Mouse (Mus musculus): ENCODE measurements around the gene Zdhhc3.

DNA sequence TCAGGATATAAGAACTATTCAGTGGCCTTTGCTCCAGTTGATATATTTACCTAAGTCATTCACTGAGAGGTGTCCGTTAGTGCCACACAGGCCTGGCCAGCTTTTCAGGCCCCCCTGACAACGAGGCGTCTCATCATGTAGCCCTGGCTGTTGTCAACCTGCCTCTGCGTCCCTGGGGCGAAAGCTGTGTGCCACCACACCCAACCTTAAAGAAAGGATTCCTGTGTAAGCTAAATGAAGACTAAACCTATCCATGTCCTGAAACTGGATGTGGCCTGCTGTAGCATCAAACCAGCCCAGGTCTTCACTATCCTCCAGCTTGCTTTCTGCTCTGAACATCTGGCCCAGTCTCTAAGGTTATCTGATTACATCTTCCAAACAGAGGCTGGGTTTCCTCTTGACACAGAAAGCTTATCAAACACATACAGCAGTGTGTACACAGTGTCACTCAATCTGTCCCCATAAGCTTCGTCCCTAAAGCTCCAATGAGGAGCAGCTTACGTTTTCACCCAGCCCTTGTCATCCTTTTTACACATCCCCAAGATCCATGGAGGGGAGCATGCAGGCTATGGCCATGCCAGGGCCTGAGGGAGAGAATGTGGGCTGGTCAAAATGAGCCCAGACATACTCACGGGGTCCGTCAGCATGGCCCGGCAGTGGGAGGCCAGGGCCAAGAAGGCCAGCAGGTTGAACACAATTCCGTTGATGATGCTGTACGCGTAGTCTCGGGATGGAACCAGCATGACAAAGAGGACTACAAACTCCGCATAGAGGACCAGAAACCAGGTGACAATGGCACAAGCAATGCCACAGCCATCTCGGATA is 13.2 kb downstream of the Zdhhc3 start:
- TF ChIP-seq CTCF (IDR thresholded peaks at IDR 0.05; ENCODE audit: low read depth) (no peak), EP300 (IDR thresholded peaks at IDR 0.05; ENCODE audit: low read depth) (no peak)

Measured in heart, postnatal 0 days (tissue).